Mouse (Mus musculus) heart, postnatal 0 days (tissue): ENCODE measurements at regions not wholly inside any gene's neighbourhood (a gene's known extent, or its start where the extent isn't known, plus 50 kb on each side); places are given as distances from the start of the nearest gene placed in this dataset.

ENCODE experiments used
- CTCF ChIP-seq: IDR thresholded peaks from 2 replicates; pipeline ENCODE4 v1.5.1; 2016; ENCODE audit warnings: antibody characterized with exemption, control low read depth, low read depth
- EP300 ChIP-seq: IDR thresholded peaks from 2 replicates; pipeline ENCODE4 v1.6.1; 2016; ENCODE audit warnings: antibody characterized with exemption, low read depth

DNA sequence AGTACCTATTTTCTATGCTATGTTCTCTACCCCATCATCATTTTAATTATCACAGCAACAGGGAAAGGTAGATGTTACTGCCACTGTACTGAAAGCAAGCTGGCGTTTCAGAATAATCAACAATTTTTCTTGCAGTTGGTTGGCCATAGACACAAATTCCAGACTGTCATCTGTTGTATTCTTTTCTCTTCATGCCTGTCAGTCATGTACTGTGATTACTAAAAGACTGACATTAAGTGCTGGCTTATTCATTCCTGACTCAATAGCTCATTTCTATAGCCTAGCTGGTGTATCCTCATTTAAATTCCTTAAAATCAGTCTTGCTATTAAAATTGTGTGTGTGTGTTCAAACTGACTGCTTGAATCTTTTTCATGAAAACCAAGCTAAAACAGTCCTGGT is 71.4 kb upstream of the Cd28 start:
- no peak for TF ChIP-seq CTCF
- no peak for TF ChIP-seq EP300
